Mouse (Mus musculus) heart, embryonic 12.5 days (tissue): ENCODE data around the gene Cyb5r3. TPM values are rescaled to one million over a fixed set of nuclear protein-coding genes. Genes with fewer than 3 reads are reported as not detected.

Experiments
- ATAC-seq: fragments of 200-750 bp; cut with Nextera tagmentation; 2 replicates; pipeline ENCODE4 v1.8.0; 2017; ENCODE audit warnings: moderate TSS enrichment, moderate library complexity; ENCODE audit not compliant: insufficient number of reproducible peaks, low FRiP score
- H3K27ac ChIP-seq: fragments of 300-500 bp; sonication (generic); 2 replicates; pipeline ENCODE4 v1.5.1; 2016; ENCODE audit warnings: mild to moderate bottlenecking, moderate library complexity; ENCODE audit not compliant: poor library complexity, severe bottlenecking
- H3K27me3 ChIP-seq: fragments of 300-500 bp; sonication (generic); replicated peaks from 2 replicates; pipeline ENCODE4 v1.6.1; 2016; ENCODE audit warnings: mild to moderate bottlenecking, moderate library complexity
- H3K36me3 ChIP-seq: fragments of 300-500 bp; sonication (generic); 2 replicates; pipeline ENCODE4 v1.6.1; 2016; ENCODE audit warnings: mild to moderate bottlenecking, moderate library complexity
- H3K4me1 ChIP-seq: fragments of 300-500 bp; sonication (generic); replicated peaks from 2 replicates; pipeline ENCODE4 v1.6.1; 2016; ENCODE audit warnings: mild to moderate bottlenecking
- H3K4me2 ChIP-seq: fragments of 300-500 bp; sonication (generic); 2 replicates; pipeline ENCODE4 v1.6.1; 2016; ENCODE audit warnings: mild to moderate bottlenecking, moderate library complexity
- H3K4me3 ChIP-seq: fragments of 300-500 bp; sonication (generic); 2 replicates; pipeline ENCODE4 v1.5.1; 2016; ENCODE audit warnings: mild to moderate bottlenecking
- H3K9ac ChIP-seq: fragments of 300-500 bp; sonication (generic); 2 replicates; pipeline ENCODE4 v1.6.1; 2016; ENCODE audit warnings: mild to moderate bottlenecking, moderate library complexity
- H3K9me3 ChIP-seq: fragments of 300-500 bp; sonication (generic); replicated peaks from 2 replicates; pipeline ENCODE4 v1.6.1; 2016; ENCODE audit warnings: mild to moderate bottlenecking, moderate library complexity
- WGBS: fragments of 180-500 bp; shearing (Covaris S2); methylation state at CpG from one replicate; pipeline ENCODE4 v1.1.7; 2016; 5-methylcytosine and 5-hydroxymethylcytosine counted together
- polyA plus RNA-seq: library from polyadenylated mRNA; unstranded; fragments of >200 nt; fragmentation: Nextera tagmentation; extraction: Ambion mirVana; gene quantifications from 2 replicates; pipeline ENCODE4 v1.2.1, GENCODE M21; 2016

The Cyb5r3 gene
- polyA plus RNA-seq, 1 experiment from 2014 or later = 136 TPM

GRCm38 (mm10) chr15:83160561-83160960 lies 11.8 kb downstream of the Cyb5r3 start:
- Histone ChIP-seq H3K4me2 (no peak overlapping the region), H3K27me3 (no peaks in the 10 kb centered on the region), H3K4me3 (no peak overlapping the region), H3K27ac (no peak overlapping the region), H3K9ac (no peak overlapping the region), H3K36me3 (peaks cover 66% of the 10 kb centered on the region), H3K4me1 (peaks cover 13% of the 10 kb centered on the region), H3K9me3 (no peaks in the 10 kb centered on the region)
- 90% methylated on average over 4 of the region's 4 CpGs for WGBS
- ATAC-seq = no peak

- H3K4me3 ChIP-seq = no peak overlapping the region
- H3K4me2 ChIP-seq = no peak overlapping the region
- no peak overlapping the region for H3K9ac ChIP-seq
- ATAC-seq = no peak
- no peak overlapping the region for H3K27ac ChIP-seq
- H3K27me3 ChIP-seq = no peaks in the 10 kb centered on the region
- 98% methylated on average over 9 of the region's 9 CpGs for WGBS
- peaks cover 66% of the 10 kb centered on the region for H3K36me3 ChIP-seq
- no peaks in the 10 kb centered on the region for H3K9me3 ChIP-seq
- peaks cover 5% of the 10 kb centered on the region for H3K4me1 ChIP-seq
Observed at GRCm38 (mm10) chr15:83159823-83160222, 12.6 kb downstream of the Cyb5r3 start.

- Histone ChIP-seq H3K4me2 (no peak overlapping the region), H3K4me1 (0 out of 2 replicates have a peak, but pooled peaks cover 3% of the 10 kb centered on the region), H3K9me3 (no peaks in the 10 kb centered on the region), H3K36me3 (peaks cover 72% of the 10 kb centered on the region), H3K9ac (no peak overlapping the region), H3K4me3 (no peak overlapping the region), H3K27ac (no peak overlapping the region), H3K27me3 (no peaks in the 10 kb centered on the region)
- 88% methylated on average over 7 of the region's 7 CpGs for WGBS
- no peak for ATAC-seq
Observed at GRCm38 (mm10) chr15:83158587-83159160, 13.7 kb downstream of the Cyb5r3 start.

GRCm38 (mm10) chr15:83157667-83158064 lies 14.7 kb downstream of the Cyb5r3 start:
- Histone ChIP-seq H3K27me3 (no peaks in the 10 kb centered on the region), H3K27ac (no peak overlapping the region), H3K4me3 (no peak overlapping the region), H3K4me1 (0 out of 2 replicates have a peak, but pooled peaks cover 3% of the 10 kb centered on the region), H3K36me3 (peaks cover 75% of the 10 kb centered on the region), H3K4me2 (no peak overlapping the region), H3K9me3 (no peaks in the 10 kb centered on the region), H3K9ac (no peak overlapping the region)
- ATAC-seq = no peak
- WGBS = 93% methylated on average over 6 of the region's 6 CpGs

- H3K36me3 ChIP-seq = peaks cover 70% of the 10 kb centered on the region
Observed at GRCm38 (mm10) chr15:83156929-83157666, 15.3 kb downstream of the Cyb5r3 start.

GRCm38 (mm10) chr15:83155672-83156419 lies 16.5 kb downstream of the Cyb5r3 start:
- no peak overlapping the region for H3K27ac ChIP-seq
- no peak overlapping the region for H3K4me3 ChIP-seq
- peaks cover 3% of the 10 kb centered on the region; the same call in 1 of the 2 replicates for H3K4me1 ChIP-seq
- no peaks in the 10 kb centered on the region for H3K27me3 ChIP-seq
- no peak overlapping the region for H3K4me2 ChIP-seq
- no peak overlapping the region; the same call in 1 of the 2 replicates for H3K9ac ChIP-seq
- WGBS = 69% methylated on average over 6 of the region's 6 CpGs
- H3K36me3 ChIP-seq = peaks cover 59% of the 10 kb centered on the region
- no peaks in the 10 kb centered on the region for H3K9me3 ChIP-seq
- ATAC-seq = no peak

More at GRCm38 (mm10) chr15:83156929-83157666, 15.3 kb downstream of the Cyb5r3 start:
- Histone ChIP-seq H3K4me1 (0 out of 2 replicates have a peak, but pooled peaks cover 3% of the 10 kb centered on the region), H3K9me3 (no peaks in the 10 kb centered on the region), H3K27me3 (no peaks in the 10 kb centered on the region), H3K4me2 (no peak overlapping the region), H3K9ac (no peak overlapping the region), H3K27ac (no peak overlapping the region), H3K4me3 (no peak overlapping the region)
- no peak for ATAC-seq
- 73% methylated on average over 11 of the region's 11 CpGs for WGBS

GRCm38 (mm10) chr15:83154309-83154708 lies 18.1 kb downstream of the Cyb5r3 start:
- Histone ChIP-seq H3K4me1 (peaks cover 3% of the 10 kb centered on the region; the same call in 1 of the 2 replicates), H3K36me3 (peaks cover 44% of the 10 kb centered on the region), H3K4me2 (no peak overlapping the region), H3K27ac (no peak overlapping the region), H3K27me3 (no peaks in the 10 kb centered on the region), H3K4me3 (no peak overlapping the region), H3K9ac (0 out of 2 replicates have a peak overlapping the region, but pooled peaks have one; percentile 11), H3K9me3 (no peaks in the 10 kb centered on the region)
- WGBS = 90% methylated on average over 7 of the region's 7 CpGs
- no peak for ATAC-seq

GRCm38 (mm10) chr15:83150694-83151093 lies 21.7 kb downstream of the Cyb5r3 start:
- Histone ChIP-seq H3K4me2 (no peak overlapping the region), H3K4me1 (peaks cover 8% of the 10 kb centered on the region), H3K9me3 (no peaks in the 10 kb centered on the region), H3K4me3 (no peak overlapping the region), H3K36me3 (peaks cover 34% of the 10 kb centered on the region), H3K9ac (no peak overlapping the region; the same call in 1 of the 2 replicates), H3K27me3 (no peaks in the 10 kb centered on the region), H3K27ac (no peak overlapping the region)
- ATAC-seq = no peak
- WGBS = 87% methylated on average over 4 of the region's 4 CpGs

GRCm38 (mm10) chr15:83150073-83150442 lies 22.3 kb downstream of the Cyb5r3 start:
- peak overlapping the region; percentile 94 for H3K27ac ChIP-seq
- ATAC-seq = no peak
- peak overlapping the region; percentile 65 for H3K4me3 ChIP-seq
- H3K27me3 ChIP-seq = no peaks in the 10 kb centered on the region
- H3K9me3 ChIP-seq = no peaks in the 10 kb centered on the region
- 22% methylated on average over 3 of the region's 3 CpGs for WGBS
- H3K36me3 ChIP-seq = peaks cover 38% of the 10 kb centered on the region
- peak overlapping the region; percentile 93 for H3K4me2 ChIP-seq
- H3K4me1 ChIP-seq = peaks cover 8% of the 10 kb centered on the region
- H3K9ac ChIP-seq = peak overlapping the region; percentile 70

- Histone ChIP-seq H3K4me3 (peak within 1 kb of the TSS; percentile 65), H3K4me2 (peak within 1 kb of the TSS; percentile 93)
- peak; percentile 95 for ATAC-seq
Observed at GRCm38 (mm10) chr15:83149196-83150072, 23.0 kb downstream of the Cyb5r3 start, which contains the start of gene Poldip3. Gene Poldip3, minus strand, starts transcription at chr15:83149384.

More at GRCm38 (mm10) chr15:83149196-83150072, 23.0 kb downstream of the Cyb5r3 start, which contains the start of gene Poldip3:
- no peaks in the 10 kb centered on the region for H3K9me3 ChIP-seq
- peak within 1 kb of the TSS; percentile 85 for H3K9ac ChIP-seq
- peaks cover 38% of the 10 kb centered on the region for H3K36me3 ChIP-seq
- WGBS = under 1% methylated on average over 56 of the region's 56 CpGs
- H3K4me1 ChIP-seq = peaks cover 8% of the 10 kb centered on the region
- no peaks in the 10 kb centered on the region for H3K27me3 ChIP-seq
- peak within 1 kb of the TSS; percentile 94 for H3K27ac ChIP-seq
